Mouse (Mus musculus) embryonic facial prominence, embryonic 11.5 days (tissue): ENCODE measurements around the gene Tctn1. TPM values are rescaled to one million over a fixed set of nuclear protein-coding genes. Genes with fewer than 3 reads are reported as not detected.

Experiments used
- ATAC-seq: fragments of 200-750 bp; cut with Nextera tagmentation; replicated peaks from 2 replicates; pipeline ENCODE4 v1.8.0; 2017; ENCODE audit warnings: low read depth; ENCODE audit not compliant: insufficient number of reproducible peaks, low FRiP score, low TSS enrichment
- DNase-seq: peaks from one replicate; pipeline ENCODE4 v3.0.0-alpha.2; 2015; ENCODE audit warnings: low spot score
- H3K27ac ChIP-seq: fragments of 300-500 bp; sonication (generic); replicated peaks from 2 replicates; pipeline ENCODE4 v1.5.1; 2014; ENCODE audit warnings: mild to moderate bottlenecking, low read depth, low read length, control low read depth
- H3K27me3 ChIP-seq: fragments of 300-500 bp; sonication (generic); 2 replicates; pipeline ENCODE4 v1.6.1; 2014; ENCODE audit warnings: mild to moderate bottlenecking, low read length, moderate library complexity, mixed read lengths; ENCODE audit not compliant: control insufficient read depth, insufficient read depth
- H3K36me3 ChIP-seq: fragments of 300-500 bp; sonication (generic); replicated peaks from 2 replicates; pipeline ENCODE4 v1.6.1; 2014; ENCODE audit warnings: low read depth, mild to moderate bottlenecking, low read length, moderate library complexity, mixed read lengths; ENCODE audit not compliant: control insufficient read depth, insufficient read depth
- H3K4me1 ChIP-seq: fragments of 300-500 bp; sonication (generic); 2 replicates; pipeline ENCODE4 v1.6.1; 2014; ENCODE audit warnings: low read length, mixed read lengths; ENCODE audit not compliant: control insufficient read depth, insufficient read depth
- H3K4me2 ChIP-seq: fragments of 300-500 bp; sonication (generic); 2 replicates; pipeline ENCODE4 v1.6.1; 2014; ENCODE audit warnings: low read depth, mild to moderate bottlenecking, control low read depth, low read length, moderate library complexity
- H3K4me3 ChIP-seq: fragments of 300-500 bp; sonication (generic); 2 replicates; pipeline ENCODE4 v1.5.1; 2014; ENCODE audit warnings: low read depth, low read length, control low read depth
- H3K9ac ChIP-seq: fragments of 300-500 bp; sonication (generic); replicated peaks from 2 replicates; pipeline ENCODE4 v1.6.1; 2014; ENCODE audit warnings: mild to moderate bottlenecking, control low read depth, low read length
- H3K9me3 ChIP-seq: fragments of 300-500 bp; sonication (generic); replicated peaks from 2 replicates; pipeline ENCODE4 v1.6.1; 2016; ENCODE audit warnings: mild to moderate bottlenecking, low read length, inconsistent platforms, mixed read lengths; ENCODE audit not compliant: control insufficient read depth
- WGBS: fragments of 180-500 bp; shearing (Covaris S2); extraction: QIAGEN DNeasy Blood & Tissue Kit; methylation state at CpG from one replicate; pipeline ENCODE4 v1.1.7; 2014; 5-methylcytosine and 5-hydroxymethylcytosine counted together
- polyA plus RNA-seq: library from polyadenylated mRNA; unstranded; fragments of >200 nt; fragmentation: Nextera tagmentation; extraction: Ambion mirVana; gene quantifications from 2 replicates; pipeline ENCODE4 v1.2.1, GENCODE M21; 2014

The Tctn1 gene
- 3.3 and 3.5 TPM in 2 replicates for polyA plus RNA-seq

DNA sequence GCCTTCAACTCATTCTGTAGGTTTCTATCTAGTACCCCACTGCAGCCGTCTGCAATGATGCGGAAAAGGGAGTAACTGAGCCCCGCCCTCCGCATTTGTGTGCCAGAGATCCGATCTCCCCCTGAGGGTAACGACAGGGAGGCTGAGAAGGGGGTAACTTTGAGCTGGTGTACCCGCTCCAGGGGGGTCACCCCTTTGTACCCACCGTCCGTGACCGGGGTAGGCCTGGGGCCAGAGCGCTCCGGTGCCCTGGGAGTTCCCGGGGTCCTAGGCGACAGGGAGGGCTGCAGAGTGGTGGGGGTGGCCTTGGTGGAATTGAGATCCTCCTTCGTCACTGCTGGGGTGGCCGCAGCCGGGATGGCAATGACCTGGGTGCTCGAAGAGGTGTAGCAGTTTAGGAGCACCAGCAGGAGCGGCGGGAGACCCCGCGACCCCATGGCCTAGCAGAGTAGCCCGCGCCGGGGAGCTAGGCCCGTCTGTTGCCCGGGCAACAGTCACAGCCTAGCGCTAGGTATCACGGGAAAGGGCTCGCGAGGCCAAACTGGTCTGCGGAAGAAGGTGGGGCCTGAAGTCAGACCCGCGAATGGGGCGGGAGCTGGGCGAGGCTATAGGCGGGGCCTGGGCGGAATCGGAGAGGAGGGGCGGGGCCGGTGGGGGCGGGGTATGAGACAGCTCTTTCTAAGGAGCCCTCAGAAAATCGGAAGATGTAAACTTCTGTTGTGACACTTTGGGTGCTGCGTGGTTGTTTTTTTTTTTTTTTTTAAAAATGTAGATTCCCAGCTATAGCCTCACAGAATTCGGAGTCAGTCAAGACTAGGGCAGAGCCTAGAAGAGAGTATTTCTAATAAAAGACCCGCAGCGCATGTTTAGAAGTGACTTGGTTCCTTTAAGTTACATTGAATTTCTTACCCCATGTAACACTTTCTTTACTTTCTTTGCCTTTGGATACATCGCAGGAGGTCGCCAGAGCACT, at the start of gene Tctn1:
Gene Tctn1, minus strand, starts transcription at position 528 of the 973 bp plus-strand sequence.
- H3K4me1 ChIP-seq: no peaks in the 10 kb centered on the region
- no peaks in the 10 kb centered on the region for H3K9me3 ChIP-seq
- DNase-seq: peak; percentile 97
- H3K27me3 ChIP-seq: no peaks in the 10 kb centered on the region
- no peak within 1 kb of the TSS for H3K27ac ChIP-seq
- peak within 1 kb of the TSS; percentile 68 for H3K4me2 ChIP-seq
- peak within 1 kb of the TSS; percentile 71 for H3K9ac ChIP-seq
- peak within 1 kb of the TSS; percentile 75 for H3K4me3 ChIP-seq
- 2% methylated on average over 48 of the region's 49 CpGs for WGBS
- H3K36me3 ChIP-seq: no peaks in the 10 kb centered on the region
- peak; percentile 97 for ATAC-seq

GRCm38 (mm10) chr5:122312942-122313684, 48.9 kb upstream of the Tctn1 start:
- Histone ChIP-seq H3K4me1 (no peaks in the 10 kb centered on the region), H3K9me3 (no peaks in the 10 kb centered on the region), H3K9ac (no peak overlapping the region), H3K27ac (no peak overlapping the region), H3K4me3 (no peak overlapping the region), H3K36me3 (no peaks in the 10 kb centered on the region), H3K4me2 (no peak overlapping the region), H3K27me3 (no peaks in the 10 kb centered on the region)
- ATAC-seq: no peak
- no peak for DNase-seq
- WGBS: 90% methylated on average over 17 of the region's 17 CpGs

DNA sequence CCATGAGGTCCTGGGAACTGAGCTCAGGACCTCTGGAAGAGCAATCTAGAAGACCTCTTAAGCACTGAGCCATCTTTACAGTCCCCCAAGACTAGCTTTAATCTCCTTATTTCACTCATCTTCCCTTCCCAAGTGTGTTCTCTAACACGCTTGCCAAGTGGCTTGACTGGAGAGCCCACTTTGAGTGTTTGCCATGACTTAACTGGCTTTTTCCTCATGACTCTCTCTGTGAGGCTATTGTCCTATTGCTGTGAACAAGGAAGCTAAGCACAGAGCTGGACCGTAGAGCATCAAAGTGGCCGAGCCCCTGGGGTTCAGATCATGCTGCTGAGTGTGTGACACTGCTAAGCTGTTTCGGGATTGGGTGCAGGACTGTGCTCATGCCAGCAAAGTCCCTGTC, 48.1 kb upstream of the Tctn1 start:
- no peak for DNase-seq
- H3K9me3 ChIP-seq: no peaks in the 10 kb centered on the region
- H3K36me3 ChIP-seq: no peaks in the 10 kb centered on the region
- H3K27ac ChIP-seq: no peak overlapping the region
- WGBS: 90% methylated on average over 4 of the region's 4 CpGs
- no peak for ATAC-seq
- no peak overlapping the region for H3K4me3 ChIP-seq
- no peaks in the 10 kb centered on the region for H3K27me3 ChIP-seq
- no peaks in the 10 kb centered on the region for H3K4me1 ChIP-seq
- no peak overlapping the region for H3K9ac ChIP-seq
- no peak overlapping the region for H3K4me2 ChIP-seq

DNA sequence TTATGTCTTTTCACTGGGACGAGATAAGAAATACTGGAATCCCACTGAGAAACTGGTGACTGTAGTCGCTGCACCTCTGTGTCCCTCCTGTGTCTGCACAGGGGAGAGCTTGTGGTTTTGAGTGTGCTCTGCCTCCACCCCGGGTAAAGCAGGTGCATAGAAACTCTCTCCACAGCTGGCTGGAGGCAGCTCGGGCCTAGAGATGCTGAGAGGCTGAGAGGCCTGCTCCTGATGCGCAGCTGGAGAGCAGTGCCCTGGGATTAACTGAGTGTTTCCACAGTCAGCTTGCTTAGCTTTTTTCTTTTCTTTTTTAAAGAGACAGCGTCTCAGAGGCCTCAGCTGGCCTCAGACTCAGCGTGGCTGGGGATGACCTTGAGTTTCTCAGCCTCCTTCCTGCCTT, 47.4 kb upstream of the Tctn1 start:
- Histone ChIP-seq H3K27me3 (no peaks in the 10 kb centered on the region), H3K9me3 (no peaks in the 10 kb centered on the region), H3K36me3 (no peaks in the 10 kb centered on the region), H3K4me1 (no peaks in the 10 kb centered on the region), H3K27ac (no peak overlapping the region), H3K4me2 (no peak overlapping the region), H3K4me3 (no peak overlapping the region), H3K9ac (no peak overlapping the region)
- 72% methylated on average over 7 of the region's 7 CpGs for WGBS
- no peak for ATAC-seq
- DNase-seq: no peak

GRCm38 (mm10) chr5:122310699-122311098, 46.4 kb upstream of the Tctn1 start:
- DNase-seq (no peak), ATAC-seq (no peak)
- Histone ChIP-seq H3K4me2 (no peak overlapping the region), H3K36me3 (no peaks in the 10 kb centered on the region), H3K9ac (no peak overlapping the region), H3K27me3 (no peaks in the 10 kb centered on the region), H3K9me3 (no peaks in the 10 kb centered on the region), H3K27ac (no peak overlapping the region), H3K4me3 (no peak overlapping the region), H3K4me1 (no peaks in the 10 kb centered on the region)
- 89% methylated on average over 8 of the region's 8 CpGs for WGBS

DNA sequence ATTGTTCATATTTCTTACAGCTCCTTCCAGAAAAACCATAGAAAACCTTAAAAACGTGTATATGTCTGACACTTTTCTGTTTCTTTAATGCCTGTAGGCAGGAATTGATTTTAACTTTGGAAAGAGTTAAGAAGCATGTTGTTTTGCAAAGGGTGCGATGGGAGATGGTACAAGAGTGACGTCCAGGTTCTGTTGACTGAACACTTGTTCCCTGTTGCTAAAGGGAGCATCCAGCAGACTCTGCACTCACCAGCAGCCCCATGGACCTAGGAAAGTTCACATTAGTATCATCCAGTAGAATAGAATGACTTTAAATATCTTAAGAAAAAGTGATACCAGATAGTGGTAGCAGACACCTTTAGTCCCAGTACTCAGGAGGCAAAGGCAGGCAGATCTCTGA, 42.3 kb upstream of the Tctn1 start:
- DNase-seq: no peak
- Histone ChIP-seq H3K9ac (no peak overlapping the region), H3K4me1 (no peaks in the 10 kb centered on the region), H3K27ac (no peak overlapping the region), H3K36me3 (no peaks in the 10 kb centered on the region), H3K27me3 (no peaks in the 10 kb centered on the region), H3K4me3 (no peak overlapping the region), H3K9me3 (no peaks in the 10 kb centered on the region), H3K4me2 (no peak overlapping the region)
- 88% methylated on average over 3 of the region's 3 CpGs for WGBS
- no peak for ATAC-seq

- Histone ChIP-seq H3K4me2 (no peak overlapping the region), H3K4me3 (no peak overlapping the region), H3K36me3 (no peaks in the 10 kb centered on the region), H3K27me3 (no peaks in the 10 kb centered on the region), H3K27ac (no peak overlapping the region), H3K9me3 (no peaks in the 10 kb centered on the region), H3K9ac (no peak overlapping the region), H3K4me1 (no peaks in the 10 kb centered on the region)
- DNase-seq (no peak), ATAC-seq (no peak)
- WGBS: 91% methylated on average over 7 of the region's 7 CpGs
Measured at GRCm38 (mm10) chr5:122305472-122305871, 41.2 kb upstream of the Tctn1 start.

GRCm38 (mm10) chr5:122304541-122304940, 40.3 kb upstream of the Tctn1 start:
- WGBS: 86% methylated on average over 6 of the region's 6 CpGs
- H3K27ac ChIP-seq: no peak overlapping the region
- ATAC-seq (no peak), DNase-seq (no peak)
- H3K4me3 ChIP-seq: no peak overlapping the region
- no peak overlapping the region for H3K9ac ChIP-seq
- no peaks in the 10 kb centered on the region for H3K27me3 ChIP-seq
- no peaks in the 10 kb centered on the region for H3K9me3 ChIP-seq
- H3K36me3 ChIP-seq: no peaks in the 10 kb centered on the region
- no peak overlapping the region for H3K4me2 ChIP-seq
- no peaks in the 10 kb centered on the region for H3K4me1 ChIP-seq
